Comparison of ENCODE assay signal across 21 mouse cellular contexts in genomic region chr3:147291696-147292327, GRCm38 (mm10).
"Had no signal": no experiment of that assay in that cellular context is flagged by ENCODE, and none has a peak within 500 bp of the region (broad histone marks: within the 10 kb centered on the region; RNA-seq: fewer than 3 reads in every experiment).

No protein-coding gene starts in this region.

- H3K4me2 ChIP-seq: heart, embryonic 12.5 days; hindbrain, embryonic 13.5 days; intestine, embryonic 15.5 days; liver, embryonic 11.5 days; liver, embryonic 13.5 days; liver, embryonic 15.5 days had no signal

- H3K27ac ChIP-seq: heart, embryonic 10.5 days; hindbrain, embryonic 13.5 days; intestine, embryonic 15.5 days; layer of hippocampus, adult 2 months; left cerebral cortex, adult 2 months; liver, embryonic 13.5 days; liver, embryonic 15.5 days had no signal

- H3K4me1 ChIP-seq: hindbrain, embryonic 13.5 days; intestine, embryonic 15.5 days; liver, embryonic 13.5 days; liver, embryonic 15.5 days had no signal

- H3K36me3 ChIP-seq: heart, embryonic 10.5 days; heart, embryonic 12.5 days; hindbrain, embryonic 13.5 days; intestine, embryonic 15.5 days; liver, embryonic 13.5 days; liver, embryonic 15.5 days had no signal

- H3K9ac ChIP-seq: heart, embryonic 12.5 days; hindbrain, embryonic 13.5 days; intestine, embryonic 15.5 days; liver, embryonic 13.5 days; liver, embryonic 15.5 days had no signal

- ATAC-seq: hindbrain, embryonic 16.5 days; inflammation-experienced regulatory T-cells, adult 6 months; intestine, embryonic 15.5 days; intestine, postnatal 0 days had no signal

- H3K27me3 ChIP-seq: heart, embryonic 12.5 days; hindbrain, embryonic 13.5 days; intestine, embryonic 15.5 days; liver, embryonic 13.5 days; liver, embryonic 15.5 days had no signal

- DNase-seq: gastrocnemius, postnatal 36 days; heart, adult 18-20 months; heart, postnatal 10 days; kidney, adult 18-20 months; kidney, adult 8-10 months; kidney, postnatal 10 days; kidney, postnatal 25 days; kidney, postnatal 4 days; liver; liver, embryonic 13.5 days had no signal

- H3K9me3 ChIP-seq: heart, embryonic 10.5 days; heart, embryonic 12.5 days; hindbrain, embryonic 13.5 days; intestine, embryonic 15.5 days; liver, embryonic 13.5 days; liver, embryonic 15.5 days had no signal

- H3K4me3 ChIP-seq: heart, embryonic 10.5 days; heart, embryonic 12.5 days; hindbrain, embryonic 13.5 days; intestine, embryonic 15.5 days; layer of hippocampus, adult 2 months; left cerebral cortex, adult 2 months; liver, embryonic 13.5 days; liver, embryonic 15.5 days had no signal
